Mouse (Mus musculus) hindlimb bud, embryonic 11.5 days (tissue): ENCODE data around the gene Fbxo24.

ENCODE experiments used
- DNase-seq: peaks from one replicate; pipeline ENCODE4 v3.0.0-alpha.2; 2012; ENCODE audit warnings: low read depth, low spot score; ENCODE audit errors: extremely low spot score

The Fbxo24 gene

DNA sequence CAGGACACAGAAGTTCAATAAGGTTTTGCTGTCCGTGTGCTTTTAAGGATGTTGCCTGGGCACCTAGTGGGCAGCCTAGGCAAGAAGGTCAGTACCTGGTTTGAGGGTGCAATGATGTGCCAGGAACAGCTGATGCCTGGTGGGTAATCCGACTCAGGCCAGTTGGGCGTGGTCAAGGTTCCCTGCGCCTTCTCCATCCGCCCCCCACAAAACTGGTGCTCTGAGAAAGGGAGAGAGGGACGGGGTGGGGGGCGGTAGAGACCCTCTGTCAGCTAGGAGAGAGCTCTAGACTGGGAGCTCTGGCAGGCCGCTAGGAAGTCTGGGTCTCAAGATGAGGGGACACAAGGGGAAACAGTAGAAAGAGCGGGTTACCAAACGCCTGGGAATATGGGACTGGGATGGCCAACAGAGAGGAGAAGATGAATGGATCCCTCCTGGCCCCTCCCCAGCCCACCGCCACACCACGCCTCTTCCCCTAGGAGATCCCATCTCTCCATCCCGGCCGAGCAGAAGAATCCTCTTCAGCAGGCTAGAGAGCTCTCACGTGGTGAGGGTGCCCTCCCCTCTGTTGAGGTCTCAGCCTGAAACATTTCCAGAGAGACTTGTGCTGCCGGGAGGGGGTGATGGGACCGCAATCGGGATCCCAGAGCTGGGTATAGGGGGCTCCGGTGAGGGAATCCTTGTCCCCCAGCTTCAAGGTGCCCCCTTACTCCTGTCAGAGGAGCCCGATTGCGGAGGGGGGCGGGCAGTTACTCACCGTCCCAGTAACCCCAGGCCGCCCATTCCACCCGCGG, 20.7 kb downstream of the Fbxo24 start:
- no peak for DNase-seq

DNA sequence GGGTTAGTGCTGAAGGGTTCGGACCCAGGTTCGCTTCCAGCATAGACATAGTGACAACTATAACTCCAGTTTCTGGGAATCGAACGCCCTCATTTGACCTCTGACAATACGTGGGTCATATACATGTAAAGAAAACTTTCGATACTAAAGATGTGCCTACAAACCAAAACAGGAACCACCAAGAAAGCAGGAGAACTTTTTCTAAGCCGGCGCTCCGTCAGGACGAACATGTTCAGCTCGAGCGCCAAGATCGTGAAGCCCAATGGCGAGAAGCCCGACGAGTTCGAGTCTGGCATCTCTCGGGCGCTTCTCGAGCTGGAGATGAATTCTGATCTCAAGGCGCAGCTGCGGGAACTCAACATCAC, 27.5 kb downstream of the Fbxo24 start:
- no peak for DNase-seq

DNA sequence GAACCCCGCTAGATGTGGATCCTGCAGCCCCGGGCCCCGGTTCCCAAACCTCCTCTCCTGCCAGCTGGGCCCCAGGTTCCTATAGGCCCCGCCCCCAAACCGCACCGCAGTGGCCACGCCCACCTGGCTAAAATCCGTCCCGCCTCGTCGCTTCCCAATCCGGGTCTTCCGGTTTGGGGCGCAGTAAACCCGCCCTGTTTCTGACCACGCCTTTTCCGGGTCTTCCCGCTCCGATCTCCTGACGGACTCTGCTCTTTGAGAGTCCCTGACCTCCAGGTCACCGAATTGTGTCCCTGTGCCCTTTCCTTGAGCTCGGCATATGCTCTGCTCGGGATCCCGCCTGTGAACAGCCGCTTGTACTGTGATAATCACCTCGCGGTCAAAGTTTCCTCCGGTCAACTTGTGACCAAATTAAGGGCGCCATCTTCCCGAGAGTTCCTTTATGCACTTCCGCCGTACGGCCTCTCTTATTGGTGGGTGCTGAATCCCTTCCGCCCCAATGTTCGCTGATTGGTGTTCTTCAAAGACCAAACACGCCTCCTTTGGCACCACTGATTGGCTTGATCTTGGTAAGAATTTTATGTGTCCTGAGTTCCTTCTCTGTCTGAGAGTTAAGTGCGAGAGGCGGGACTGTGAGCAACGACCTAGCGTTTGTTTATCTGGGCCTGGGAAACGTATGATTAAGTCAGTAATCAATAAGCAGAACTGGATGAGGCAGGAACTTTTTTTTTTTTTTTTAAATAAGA, 28.0 kb downstream of the Fbxo24 start, which contains the start of gene Mospd3:
Gene Mospd3, minus strand, starts transcription at position 440 of the 746 bp plus-strand sequence.
- DNase-seq: peak; percentile 97

DNA sequence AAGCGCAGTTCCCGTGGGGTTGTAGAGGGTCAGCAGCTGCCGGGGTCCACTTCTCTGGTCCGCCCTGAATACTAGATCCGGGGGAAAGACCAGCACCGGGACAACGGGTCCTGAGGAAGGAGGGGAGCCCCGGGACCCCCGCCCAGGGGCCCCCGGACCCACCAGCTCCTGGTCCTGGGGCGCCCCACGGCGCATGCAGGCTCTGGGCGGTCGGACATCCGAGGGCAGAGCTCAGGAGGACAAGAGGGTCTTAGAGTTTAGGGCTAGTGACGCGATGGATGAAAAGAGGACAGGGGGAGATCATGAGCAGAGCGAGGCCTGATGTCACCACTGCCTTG, 28.6 kb downstream of the Fbxo24 start:
- DNase-seq: no peak

DNA sequence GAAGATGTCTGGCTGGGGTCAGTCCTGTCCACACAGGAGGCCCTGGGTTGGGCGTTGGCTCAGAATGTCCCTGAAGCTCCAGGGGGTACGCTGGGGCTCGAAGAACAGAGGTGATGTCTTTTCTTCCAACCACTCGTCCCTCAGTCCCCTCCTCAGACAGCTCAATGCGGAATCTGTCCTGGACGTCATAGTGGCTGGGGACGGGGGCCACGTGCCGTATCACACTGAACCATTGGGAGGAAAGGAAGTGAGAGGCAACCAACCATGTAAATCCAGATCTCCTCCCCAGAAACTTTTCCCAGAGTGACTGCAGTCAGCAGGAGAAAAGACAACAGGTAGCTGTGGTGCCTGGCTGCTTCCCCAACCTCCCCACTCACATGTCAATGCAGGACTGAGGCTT, 29.2 kb downstream of the Fbxo24 start:
- DNase-seq: no peak

DNA sequence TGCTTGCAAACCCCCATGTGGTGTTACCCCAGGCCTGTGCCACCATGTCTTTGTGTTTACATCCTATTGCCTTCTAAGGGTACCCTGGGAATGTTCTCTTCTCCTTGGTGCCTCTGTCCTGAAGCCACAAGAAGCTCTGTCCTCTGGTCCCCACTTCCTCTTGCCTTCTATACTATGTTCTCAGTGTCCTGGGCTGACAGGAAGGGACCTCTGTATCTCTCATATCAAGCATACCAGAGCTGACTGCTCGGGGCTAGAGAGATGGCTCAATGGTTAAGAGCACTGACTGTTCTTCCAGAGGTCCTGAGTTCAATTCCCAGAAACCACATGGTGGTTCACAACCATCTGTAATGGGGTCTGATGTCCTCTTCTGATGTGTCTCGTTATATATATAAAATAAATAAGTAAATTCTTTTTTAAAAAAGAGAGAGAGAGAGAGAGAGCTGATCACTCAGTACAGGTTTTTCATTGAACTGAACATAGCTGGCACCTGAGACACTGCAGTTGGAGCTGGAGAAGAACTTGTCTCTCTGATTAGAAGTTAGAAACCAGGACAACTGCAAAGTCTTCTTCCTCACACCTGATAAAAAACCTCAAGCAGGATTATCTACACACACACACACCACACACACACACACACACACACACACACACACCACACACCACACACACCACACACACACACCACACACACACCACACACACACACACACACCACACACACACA, 30.5 kb downstream of the Fbxo24 start:
- no peak for DNase-seq

DNA sequence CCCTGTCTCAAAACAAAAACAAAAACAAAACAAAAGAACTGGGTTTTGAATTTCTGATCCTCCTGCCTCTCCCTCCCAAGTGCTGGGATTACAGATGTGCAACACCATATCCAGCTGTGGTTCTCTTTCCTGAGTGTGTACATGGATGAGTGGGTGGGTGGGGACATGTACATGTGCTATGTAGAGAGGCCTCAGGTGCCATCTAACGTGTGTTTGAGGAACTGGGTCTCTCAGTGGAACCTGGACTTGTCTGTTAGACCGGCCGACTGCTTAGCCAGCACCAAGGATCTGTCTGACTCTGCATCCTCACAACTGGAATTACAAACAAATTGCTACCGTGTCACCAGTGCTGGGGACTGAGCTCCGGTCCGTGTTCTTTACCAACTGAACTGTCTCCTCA, 31.2 kb downstream of the Fbxo24 start:
- DNase-seq: no peak

DNA sequence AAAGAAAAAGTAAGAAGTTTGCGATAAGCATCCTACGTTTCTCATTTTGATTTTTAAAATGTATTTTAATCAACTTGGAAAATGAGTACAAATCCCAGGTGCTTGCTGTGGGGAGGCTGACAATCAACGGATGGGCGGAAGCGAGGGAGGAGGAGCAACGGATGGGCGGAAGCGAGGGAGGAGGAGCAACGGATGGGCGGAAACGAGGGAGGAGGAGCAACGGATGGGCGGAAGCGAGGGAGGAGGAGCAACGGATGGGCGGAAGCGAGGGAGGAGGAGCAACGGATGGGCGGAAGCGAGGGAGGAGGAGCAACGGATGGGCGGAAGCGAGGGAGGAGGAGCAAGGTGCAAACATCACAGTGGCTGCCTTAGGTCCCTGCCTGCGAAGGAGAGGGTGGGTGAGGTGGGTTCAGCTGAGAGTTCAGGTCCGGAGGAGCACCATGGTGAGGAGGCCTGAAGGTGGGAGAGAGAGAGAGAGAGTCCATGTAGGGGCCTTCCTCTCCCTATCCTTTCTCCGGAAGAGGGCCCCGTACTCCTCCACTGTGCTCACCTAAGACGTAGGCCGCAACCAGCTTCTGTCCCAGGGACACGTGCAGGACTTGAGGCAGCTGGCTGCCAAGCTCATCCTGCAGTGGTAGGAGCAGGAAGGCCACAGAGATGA, 32.1 kb downstream of the Fbxo24 start:
- DNase-seq: no peak

DNA sequence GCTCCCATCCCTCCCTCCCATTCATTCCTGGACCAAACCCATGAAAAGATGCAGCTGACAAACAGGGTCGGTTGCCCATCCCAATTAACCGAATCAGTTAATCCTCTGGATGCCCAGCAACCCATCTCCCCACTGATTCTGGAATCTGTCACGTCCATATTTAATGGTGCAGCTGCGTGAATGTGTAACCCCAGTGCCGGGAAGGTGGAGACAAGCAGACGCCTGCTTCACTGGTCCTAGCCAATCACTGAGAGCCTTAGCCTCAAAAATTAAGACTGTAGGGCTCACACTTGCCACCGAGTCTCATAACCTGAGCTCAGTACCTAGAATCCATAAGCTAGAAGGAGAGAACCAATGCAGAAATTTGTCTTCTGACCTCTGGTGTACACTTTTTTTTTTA, 32.9 kb downstream of the Fbxo24 start:
- no peak for DNase-seq

DNA sequence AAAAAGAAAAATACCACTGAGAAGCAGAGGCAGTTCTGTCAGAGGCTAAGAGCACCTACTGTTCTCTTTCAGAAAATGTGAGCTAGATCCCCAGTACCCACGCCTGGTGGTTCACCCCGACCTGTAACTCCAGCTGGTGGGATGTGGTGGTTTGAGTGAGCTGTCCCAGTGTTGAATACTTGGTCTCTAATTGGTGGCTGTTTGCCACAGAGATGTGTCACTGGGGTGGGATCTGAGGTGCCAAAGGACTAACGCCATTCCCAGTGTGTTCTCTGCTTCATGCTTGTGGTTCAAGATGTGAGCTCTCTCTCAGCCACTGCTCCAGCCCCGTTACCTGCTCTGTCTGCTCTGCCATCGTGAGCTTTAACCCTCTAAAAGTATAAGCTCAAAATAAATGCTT, 38.3 kb downstream of the Fbxo24 start:
- DNase-seq: no peak

DNA sequence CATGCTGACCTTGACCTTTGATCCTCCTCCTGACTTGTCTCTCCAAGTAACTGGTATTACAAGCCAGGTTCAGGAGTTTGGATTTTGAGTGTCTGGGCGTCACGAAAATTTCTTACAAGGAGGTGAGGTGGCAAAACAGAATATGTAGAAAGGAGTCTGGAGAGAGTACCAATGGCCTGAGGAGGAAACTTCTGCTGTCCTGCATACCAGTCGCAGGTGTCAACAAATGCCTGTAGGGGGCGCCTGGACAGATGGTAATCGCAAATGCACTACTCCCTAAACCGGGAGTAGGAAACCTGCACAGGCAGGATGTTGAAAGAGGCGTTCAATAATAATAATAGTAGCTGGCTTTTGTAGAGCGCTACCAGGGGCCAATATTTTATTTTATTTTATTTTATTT, 43.8 kb downstream of the Fbxo24 start:
- no peak for DNase-seq

DNA sequence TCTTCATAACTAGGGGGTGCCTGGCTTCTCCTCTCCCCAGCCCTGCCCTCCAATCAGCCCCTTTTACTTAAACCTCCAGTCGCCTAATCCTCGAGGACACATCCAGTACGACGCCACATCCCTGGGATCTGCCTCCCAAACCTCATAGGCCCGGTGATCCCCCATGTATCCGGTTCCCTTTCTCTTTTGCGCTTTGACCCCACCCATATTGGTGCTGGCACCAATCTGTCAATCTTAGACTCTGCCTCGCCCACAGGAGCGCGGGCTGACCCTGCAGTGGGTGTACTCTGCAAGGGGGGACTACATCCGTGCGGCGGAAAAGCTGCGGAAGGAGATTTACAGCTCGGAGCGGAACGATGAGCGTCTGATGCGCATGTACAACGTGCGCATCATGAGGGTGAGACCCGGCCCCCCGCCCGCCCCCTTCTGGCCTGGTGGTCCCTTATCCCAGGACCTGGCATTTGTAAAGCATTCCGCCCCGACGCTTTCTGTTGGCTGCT, 45.1 kb downstream of the Fbxo24 start:
- DNase-seq: no peak

DNA sequence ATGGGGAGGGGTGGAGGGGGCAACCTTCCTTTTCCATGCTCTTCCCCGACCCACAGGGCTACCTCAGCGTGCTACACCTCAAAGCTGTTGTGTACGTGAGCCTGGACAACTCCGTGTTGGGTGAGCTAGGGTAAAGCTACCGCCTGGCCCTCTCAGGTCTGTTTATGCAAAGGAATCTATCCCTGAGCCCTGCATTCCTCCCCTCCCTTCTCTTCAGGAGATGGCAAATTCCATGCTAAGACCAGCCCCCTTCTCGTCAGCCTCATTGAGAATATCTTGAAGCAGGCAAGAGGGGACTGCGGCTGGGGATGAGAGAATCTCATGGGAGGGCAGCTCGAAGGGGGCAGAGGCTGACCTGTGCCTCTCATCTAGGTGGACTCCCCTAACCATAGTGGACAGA, 46.1 kb downstream of the Fbxo24 start:
- DNase-seq: no peak

DNA sequence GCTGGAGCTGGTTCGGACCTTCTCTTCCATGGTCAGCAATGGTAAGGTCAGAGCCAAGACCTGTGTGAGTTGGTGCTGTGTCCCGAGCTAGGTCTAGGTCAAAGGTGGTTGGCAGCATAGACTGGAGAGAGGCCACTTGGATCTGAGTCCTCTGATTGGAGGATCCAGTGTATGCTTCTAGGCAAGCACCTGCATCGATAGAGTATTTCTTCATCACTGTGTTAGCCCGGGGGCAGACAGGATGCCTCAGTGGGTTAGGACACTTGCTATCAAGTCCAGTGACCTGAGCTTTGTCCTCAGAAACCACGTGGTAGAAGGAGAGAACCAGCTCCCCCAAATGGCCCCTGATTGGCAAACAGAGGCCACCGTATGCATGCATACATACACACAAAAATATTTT, 48.6 kb downstream of the Fbxo24 start:
- no peak for DNase-seq

DNA sequence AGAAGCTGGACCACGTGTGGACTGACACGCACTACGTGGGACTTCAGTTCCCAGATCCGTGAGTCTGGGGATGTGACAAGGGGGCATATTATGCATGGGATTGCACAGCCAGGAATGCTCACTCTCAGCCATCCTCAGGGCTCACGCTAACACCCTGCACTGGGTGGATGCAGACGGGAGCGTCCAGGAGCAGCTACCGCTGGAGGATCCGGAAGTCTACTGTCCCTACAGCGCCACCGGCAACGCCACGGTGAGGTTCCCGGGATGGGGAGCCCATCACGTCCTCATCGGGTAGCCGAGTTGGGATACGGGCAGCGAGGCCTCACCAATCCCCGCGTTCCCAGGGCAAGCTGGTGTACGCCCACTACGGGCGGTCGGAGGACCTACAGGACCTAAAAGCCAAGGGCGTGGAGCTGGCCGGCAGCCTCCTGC, 54.3 kb downstream of the Fbxo24 start:
- no peak for DNase-seq

DNA sequence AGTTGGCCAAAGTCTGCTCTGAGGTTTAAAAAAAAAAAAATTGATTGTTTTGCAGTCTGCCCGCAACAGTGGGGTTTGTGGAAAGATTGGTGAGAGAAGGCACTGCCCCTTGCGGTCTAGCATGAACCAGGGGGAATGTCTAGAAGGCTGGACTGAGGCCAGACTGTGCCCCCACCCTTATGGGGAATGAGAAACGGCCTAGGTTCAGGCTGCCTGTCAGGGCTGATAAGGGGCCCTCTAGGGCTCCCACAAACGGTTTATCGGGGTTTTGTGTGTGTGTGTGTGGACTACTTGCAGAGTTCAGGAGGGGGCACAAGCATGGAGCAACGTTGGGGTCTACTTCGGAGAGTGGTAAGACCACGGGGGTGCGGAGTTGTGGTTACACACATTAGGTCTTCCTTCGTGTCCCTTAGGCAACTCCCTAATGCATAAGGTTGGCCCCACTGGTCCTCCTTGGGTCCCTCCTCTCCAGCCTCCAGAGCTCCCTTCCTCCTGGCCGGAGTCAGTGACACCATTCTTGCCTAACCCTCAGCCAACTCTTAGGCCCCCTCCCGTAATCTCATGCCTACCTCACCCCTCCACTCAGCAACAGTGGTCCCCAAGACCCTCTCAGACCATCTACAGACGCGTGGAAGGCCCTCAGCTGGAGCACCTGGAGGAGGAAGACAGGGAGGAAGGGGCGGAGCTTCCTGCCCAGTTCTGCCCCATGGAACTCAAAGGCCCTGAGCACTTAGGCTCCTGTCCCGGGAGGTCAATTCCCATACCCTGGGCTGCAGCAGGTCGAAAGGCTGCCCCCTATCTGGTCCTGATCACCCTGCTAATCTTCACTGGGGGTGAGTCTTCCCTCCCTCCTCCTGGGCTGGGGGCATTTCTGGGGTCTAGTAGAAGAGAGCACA, 57.9 kb downstream of the Fbxo24 start:
- no peak for DNase-seq

DNA sequence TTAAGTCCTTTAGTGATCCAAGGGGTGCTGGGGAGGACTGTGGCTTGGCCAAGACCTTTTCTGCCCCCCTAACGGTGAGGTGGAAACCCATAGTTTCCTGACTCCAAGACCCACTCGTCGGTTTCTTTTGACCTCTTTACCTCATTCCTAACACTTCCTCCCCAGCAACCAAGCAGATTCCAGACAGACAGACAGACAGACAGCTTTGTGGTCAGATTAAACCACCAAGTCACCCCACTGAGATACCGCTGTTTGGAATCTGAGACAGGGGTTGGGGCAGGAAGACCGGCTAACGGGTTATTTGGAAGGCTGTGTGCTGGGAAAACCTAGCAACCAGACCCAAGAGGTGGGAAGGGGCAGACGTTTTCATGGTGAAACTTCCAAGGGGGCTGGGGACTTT, 58.6 kb downstream of the Fbxo24 start:
- DNase-seq: no peak

DNA sequence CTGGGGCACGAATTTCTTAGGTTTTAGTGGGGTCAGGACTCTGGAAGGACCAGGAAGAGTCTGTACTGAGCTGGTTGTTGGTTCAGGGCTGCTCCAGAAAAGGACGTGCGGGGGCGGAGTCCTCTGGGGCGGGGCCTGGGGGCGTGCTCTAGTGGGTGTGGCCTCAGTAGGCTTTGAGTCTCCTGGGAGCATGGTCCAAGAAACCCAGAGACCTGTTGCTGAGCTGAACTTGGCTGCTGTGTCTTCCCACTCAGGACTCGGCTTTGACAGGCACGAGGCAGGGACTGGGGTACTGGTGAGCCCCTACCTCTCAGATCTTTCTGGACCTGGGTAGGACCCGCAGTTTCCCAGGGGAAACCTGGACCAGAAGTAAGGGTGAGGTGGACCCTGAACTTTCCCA, 59.1 kb downstream of the Fbxo24 start, which contains the start of gene Tfr2:
Gene Tfr2, plus strand, starts transcription at position 176 of the 400 bp plus-strand sequence.
- DNase-seq: no peak

DNA sequence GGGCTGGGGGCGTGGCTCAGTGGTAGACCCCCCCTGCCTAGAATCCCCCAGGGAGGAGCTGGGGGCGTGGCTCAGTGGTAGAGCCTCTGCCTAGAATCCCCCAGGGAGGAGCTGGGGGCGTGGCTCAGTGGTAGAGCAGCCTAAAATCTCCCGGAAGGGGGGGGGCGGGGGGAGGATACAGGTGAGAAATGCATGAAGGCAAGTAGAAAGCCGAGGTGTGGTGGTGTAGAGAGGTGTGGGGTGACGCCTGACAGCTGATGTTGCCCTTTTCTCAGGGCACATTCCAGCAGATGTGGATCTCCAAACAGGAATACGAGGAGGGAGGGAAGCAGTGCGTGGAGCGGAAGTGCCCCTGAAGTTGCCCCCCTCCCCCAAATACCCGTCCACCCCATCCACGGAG, 59.8 kb downstream of the Fbxo24 start:
- no peak for DNase-seq

DNA sequence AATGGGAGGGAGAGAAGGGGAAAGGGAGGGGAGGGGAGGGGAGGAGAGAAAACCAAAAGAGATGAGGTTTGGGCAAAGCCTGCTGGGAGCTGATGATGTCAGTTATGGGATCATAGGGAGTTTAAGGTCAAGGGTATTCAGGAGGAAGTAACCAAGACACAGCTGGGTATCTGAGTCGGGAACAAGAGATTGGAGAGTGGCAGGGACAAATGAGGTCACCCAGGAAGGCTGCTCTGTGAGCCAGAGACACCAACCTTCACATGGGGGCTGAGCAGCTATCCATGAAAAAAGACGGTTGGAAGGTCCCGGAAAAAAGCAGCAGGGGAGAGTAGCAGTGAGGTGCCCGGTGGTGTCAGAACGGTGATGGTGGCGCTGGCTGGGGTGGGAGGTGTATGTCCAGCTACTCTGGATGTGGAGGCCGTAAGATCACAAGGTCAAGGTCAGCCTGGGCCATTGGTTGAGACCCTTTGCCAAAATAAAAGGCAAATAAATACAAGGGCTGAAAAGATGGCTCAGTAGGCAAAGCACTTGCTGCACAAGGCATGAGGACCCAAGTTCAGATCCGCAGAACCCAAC, 60.5 kb downstream of the Fbxo24 start:
- DNase-seq: no peak
